Mouse (Mus musculus) natural killer cell, adult 2 months (primary cell): ENCODE results near the gene Pold2.

Experiments
- DNase-seq, 2 experiments: peaks; one replicate each; pipeline ENCODE4 v3.0.0; 2022; ENCODE audit warnings: low spot score in 2 of 2

The Pold2 gene

GRCm38 (mm10) chr11:5859883-5860550, 18.1 kb downstream of the Pold2 start:
- DNase-seq = no peak

- DNase-seq = no peak
Measured at GRCm38 (mm10) chr11:5858723-5859122, 19.4 kb downstream of the Pold2 start.

- no peak for DNase-seq
Measured at GRCm38 (mm10) chr11:5856479-5857130, 21.5 kb downstream of the Pold2 start.

GRCm38 (mm10) chr11:5855902-5856301, 22.2 kb downstream of the Pold2 start:
- DNase-seq = no peak

GRCm38 (mm10) chr11:5855481-5855880, 22.6 kb downstream of the Pold2 start:
- DNase-seq = no peak

GRCm38 (mm10) chr11:5852314-5852713, 25.8 kb downstream of the Pold2 start:
- DNase-seq = no peak

- no peak for DNase-seq
Measured at GRCm38 (mm10) chr11:5851021-5851736, 26.9 kb downstream of the Pold2 start.

GRCm38 (mm10) chr11:5850452-5850851, 27.6 kb downstream of the Pold2 start:
- DNase-seq = no peak

GRCm38 (mm10) chr11:5849316-5849715, 28.8 kb downstream of the Pold2 start:
- no peak for DNase-seq

- DNase-seq = no peak
Measured at GRCm38 (mm10) chr11:5848741-5849140, 29.4 kb downstream of the Pold2 start.

- DNase-seq = no peak
Measured at GRCm38 (mm10) chr11:5846639-5847345, 31.3 kb downstream of the Pold2 start.

GRCm38 (mm10) chr11:5843131-5843530, 35.0 kb downstream of the Pold2 start:
- DNase-seq = no peak

- DNase-seq = no peak
Measured at GRCm38 (mm10) chr11:5841751-5842150, 36.3 kb downstream of the Pold2 start.

GRCm38 (mm10) chr11:5840346-5840745, 37.7 kb downstream of the Pold2 start:
- DNase-seq = no peak

- DNase-seq = peak; percentile 84 to 89
Measured at GRCm38 (mm10) chr11:5837251-5838246, 40.5 kb downstream of the Pold2 start, which contains the start of gene Polm. Gene Polm, minus strand, starts transcription at chr11:5838016.

GRCm38 (mm10) chr11:5836126-5836525, 42.0 kb downstream of the Pold2 start:
- DNase-seq = no peak

GRCm38 (mm10) chr11:5835057-5835456, 43.0 kb downstream of the Pold2 start:
- no peak for DNase-seq

GRCm38 (mm10) chr11:5834506-5834905, 43.6 kb downstream of the Pold2 start:
- DNase-seq = no peak

GRCm38 (mm10) chr11:5829327-5829726, 48.8 kb downstream of the Pold2 start:
- no peak for DNase-seq

GRCm38 (mm10) chr11:5828509-5829191, 49.4 kb downstream of the Pold2 start:
- no peak for DNase-seq
